Mouse (Mus musculus) MEL (cell line): Measurements from ENCODE around the gene Chd8. TPM values are rescaled to one million over a fixed set of nuclear protein-coding genes. Genes with fewer than 3 reads are reported as not detected.
A peak's percentile ranks its signal among the peaks of the same experiment; 100 is the strongest.

Experiments used
- DNase-seq: peaks from one replicate; pipeline ENCODE4 v3.0.0; 2011; ENCODE audit warnings: low read depth, low spot score
- H3K27ac ChIP-seq: 2 replicates; pipeline ENCODE4 v1.5.1; 2012; ENCODE audit warnings: low read depth, mild to moderate bottlenecking, control low read depth, low read length, moderate library complexity; ENCODE audit not compliant: control insufficient read depth
- H3K27me3 ChIP-seq, 2 experiments: fragments of 150-350 bp in 1 of 2; sonication (generic) in 1 of 2; 2 replicates each; pipeline ENCODE4 v1.6.1; 2012; ENCODE audit warnings: low read length in 2 of 2, mild to moderate bottlenecking in 2 of 2, improper control_type of control experiment in 1 of 2, moderate library complexity in 1 of 2; ENCODE audit not compliant: insufficient read depth in 2 of 2, control insufficient read depth in 1 of 2
- H3K36me3 ChIP-seq, 2 experiments: 2 replicates each; pipeline ENCODE4 v1.6.1; 2012 to 2014; ENCODE audit warnings: low read length in 2 of 2, improper control_type of control experiment in 1 of 2, inconsistent platforms in 1 of 2, mild to moderate bottlenecking in 1 of 2; ENCODE audit not compliant: insufficient read depth in 2 of 2, control insufficient read depth in 1 of 2
- H3K4me1 ChIP-seq, 2 experiments: fragments of 150-350 bp in 1 of 2; sonication (generic) in 1 of 2; 2 replicates each; pipeline ENCODE4 v1.6.1; 2012; ENCODE audit warnings: low read length in 2 of 2, improper control_type of control experiment in 1 of 2, mild to moderate bottlenecking in 1 of 2; ENCODE audit not compliant: insufficient read depth in 2 of 2, control insufficient read depth in 1 of 2
- H3K4me3 ChIP-seq, 2 experiments: fragments of 150-350 bp in 1 of 2; sonication (generic) in 1 of 2; 2 replicates each; pipeline ENCODE4 v1.5.1; 2012; ENCODE audit warnings: low read depth in 2 of 2, low read length in 2 of 2, mild to moderate bottlenecking in 2 of 2, moderate library complexity in 2 of 2, control low read depth in 1 of 2, improper control_type of control experiment in 1 of 2; ENCODE audit not compliant: control insufficient read depth in 1 of 2, insufficient read depth in 1 of 2
- H3K79me2 ChIP-seq: 2 replicates; pipeline ENCODE4 v1.6.1; 2012; ENCODE audit warnings: mild to moderate bottlenecking, low read length, moderate library complexity; ENCODE audit not compliant: control insufficient read depth, poor library complexity, insufficient read depth
- H3K9ac ChIP-seq: 2 replicates; pipeline ENCODE4 v1.6.1; 2012; ENCODE audit warnings: low read depth, mild to moderate bottlenecking, control low read depth, low read length, moderate library complexity; ENCODE audit not compliant: control insufficient read depth, poor library complexity, severe bottlenecking
- H3K9me3 ChIP-seq: fragments of 150-350 bp; sonication (generic); replicated peaks from 2 replicates; pipeline ENCODE4 v1.6.1; 2012; ENCODE audit warnings: mild to moderate bottlenecking, low read length, improper control_type of control experiment, moderate library complexity; ENCODE audit not compliant: insufficient read depth
- CHD1 ChIP-seq: IDR thresholded peaks from 2 replicates; pipeline ENCODE4 v1.6.1; 2012; ENCODE audit warnings: low read depth, mild to moderate bottlenecking, inconsistent platforms, low read length, improper control_type of control experiment
- CTCF ChIP-seq, 3 experiments: IDR thresholded peaks in 2 of 3; conservative IDR thresholded peaks in 1 of 3; 2 replicates each; pipeline ENCODE4 v1.5.1; 2011 to 2012; ENCODE audit warnings: low read length in 3 of 3, low read depth in 2 of 3, mild to moderate bottlenecking in 2 of 3, improper control_type of control experiment in 1 of 3, inconsistent platforms in 1 of 3, mixed read lengths in 1 of 3, moderate library complexity in 1 of 3; ENCODE audit not compliant: control insufficient read depth in 1 of 3, insufficient read depth in 1 of 3, poor library complexity in 1 of 3, severe bottlenecking in 1 of 3
- E2F4 ChIP-seq: IDR thresholded peaks from 2 replicates; pipeline ENCODE4 v1.6.1; 2011; ENCODE audit warnings: low read depth, low read length, improper control_type of control experiment, borderline replicate concordance
- ELF1 ChIP-seq: IDR thresholded peaks from 2 replicates; pipeline ENCODE4 v1.6.1; 2014; ENCODE audit warnings: low read depth, mild to moderate bottlenecking, inconsistent platforms, low read length, improper control_type of control experiment, moderate library complexity
- ETS1 ChIP-seq: IDR thresholded peaks from 2 replicates; pipeline ENCODE4 v1.6.1; 2012; ENCODE audit warnings: low read depth, mild to moderate bottlenecking, inconsistent platforms, low read length, improper control_type of control experiment, moderate library complexity
- GABPA ChIP-seq: IDR thresholded peaks from 2 replicates; pipeline ENCODE4 v1.6.1; 2012; ENCODE audit warnings: low read depth, mild to moderate bottlenecking, inconsistent platforms, low read length, improper control_type of control experiment, moderate library complexity
- MAFK ChIP-seq: IDR thresholded peaks from 2 replicates; pipeline ENCODE4 v1.6.1; 2011; ENCODE audit warnings: low read depth, mild to moderate bottlenecking, low read length, improper control_type of control experiment, borderline replicate concordance
- MAX ChIP-seq: IDR thresholded peaks from 2 replicates; pipeline ENCODE4 v1.6.1; 2011; ENCODE audit warnings: low read length, improper control_type of control experiment
- MEF2A ChIP-seq: IDR thresholded peaks from 2 replicates; pipeline ENCODE4 v1.6.1; 2014; ENCODE audit warnings: low read depth, mild to moderate bottlenecking, inconsistent platforms, low read length, improper control_type of control experiment; ENCODE audit not compliant: poor library complexity, insufficient replicate concordance, severe bottlenecking; ENCODE audit errors: extremely low read depth
- MXI1 ChIP-seq: IDR thresholded peaks from 2 replicates; pipeline ENCODE4 v1.6.1; 2011; ENCODE audit warnings: mild to moderate bottlenecking, low read depth, low read length, improper control_type of control experiment
- MYB ChIP-seq: IDR thresholded peaks from 2 replicates; pipeline ENCODE4 v1.6.1; 2011; ENCODE audit warnings: mild to moderate bottlenecking, low read depth, low read length, improper control_type of control experiment
- NELFE ChIP-seq: IDR thresholded peaks from 2 replicates; pipeline ENCODE4 v1.6.1; 2011; ENCODE audit warnings: low read depth, low read length, improper control_type of control experiment
- NRF1 ChIP-seq: IDR thresholded peaks from 2 replicates; pipeline ENCODE4 v1.6.1; 2014; ENCODE audit warnings: low read depth, mild to moderate bottlenecking, inconsistent platforms, low read length, improper control_type of control experiment, moderate library complexity; ENCODE audit not compliant: poor library complexity, insufficient read depth, severe bottlenecking
- POLR2AphosphoS5 ChIP-seq: IDR thresholded peaks from 2 replicates; pipeline ENCODE4 v1.6.1; 2012; ENCODE audit warnings: low read depth, borderline replicate concordance, mild to moderate bottlenecking, inconsistent platforms, low read length, moderate library complexity, mixed read lengths
- SIN3A ChIP-seq: IDR thresholded peaks from 2 replicates; pipeline ENCODE4 v1.6.1; 2012; ENCODE audit warnings: low read length, improper control_type of control experiment, inconsistent platforms
- SMC3 ChIP-seq: IDR thresholded peaks from 2 replicates; pipeline ENCODE4 v1.6.1; 2011; ENCODE audit warnings: low read depth, low read length, improper control_type of control experiment
- TBP ChIP-seq: IDR thresholded peaks from 2 replicates; pipeline ENCODE4 v1.8.0; 2011; ENCODE audit warnings: low read depth, low read length, improper control_type of control experiment
- USF1 ChIP-seq: IDR thresholded peaks from 2 replicates; pipeline ENCODE4 v1.6.1; 2014; ENCODE audit warnings: low read depth, mild to moderate bottlenecking, inconsistent platforms, low read length, improper control_type of control experiment, moderate library complexity
- ZC3H11A ChIP-seq: IDR thresholded peaks from 2 replicates; pipeline ENCODE4 v1.6.1; 2012; ENCODE audit warnings: low read depth, mild to moderate bottlenecking, inconsistent platforms, low read length, improper control_type of control experiment
- ZKSCAN1 ChIP-seq: IDR thresholded peaks from 2 replicates; pipeline ENCODE4 v1.6.1; 2012; ENCODE audit warnings: low read depth, mild to moderate bottlenecking, inconsistent platforms, low read length, improper control_type of control experiment, moderate library complexity
- ZMIZ1 ChIP-seq: IDR thresholded peaks from 2 replicates; pipeline ENCODE4 v1.6.1; 2012; ENCODE audit warnings: low read depth, mild to moderate bottlenecking, inconsistent platforms, low read length, improper control_type of control experiment, moderate library complexity
- ZNF384 ChIP-seq: IDR thresholded peaks from 2 replicates; pipeline ENCODE4 v1.6.1; 2012; ENCODE audit warnings: low read depth, mild to moderate bottlenecking, inconsistent platforms, low read length, improper control_type of control experiment
- polyA plus RNA-seq, 2 experiments: library from polyadenylated mRNA; stranded (reverse) in 1 of 2; unstranded in 1 of 2; fragments of >175 nt in 1 of 2; fragments of >200 nt in 1 of 2; gene quantifications; 2 replicates each; pipeline versions ENCODE4 v1.2.1 to v1.2.4; 2012; ENCODE audit warnings: low replicate concordance in 2 of 2, low read depth in 1 of 2; ENCODE audit not compliant: insufficient read length in 2 of 2, insufficient read depth in 1 of 2, missing spikeins in 1 of 2
- total RNA-seq: library from RNA; depleted of rRNA; stranded (reverse); fragments of 300-350 nt; gene quantifications from 2 replicates; pipeline ENCODE4 v1.2.3, GENCODE M21; 2012

The Chd8 gene
- total and polyA plus RNA-seq, 3 experiments: 46.5 to 85.6 (median 73.5) TPM

- TF ChIP-seq GABPA (no peak), MEF2A (no peak), MAX (no peak), MXI1 (peak; percentile 36; the same call in 1 of the 2 replicates), ZNF384 (peak; percentile 83), ZKSCAN1 (no peak), ZMIZ1 (no peak), SIN3A (peak; percentile 62), POLR2AphosphoS5 (no peak), NRF1 (no peak), CHD1 (no peak), ELF1 (no peak), ZC3H11A (no peak), CTCF (IDR thresholded peaks at IDR 0.05 in 2 of 3, conservative IDR thresholded peaks at IDR 0.05 in 1 of 3; ENCODE audit: control insufficient read depth in 1 of 3, insufficient read depth in 1 of 3, low read depth in 2 of 3, low read length in 3 of 3, poor library complexity in 1 of 3, severe bottlenecking in 1 of 3) (peak; percentile 67 to 79 (median 73)), USF1 (no peak), E2F4 (no peak), SMC3 (peak; percentile 33; the same call in 1 of the 2 replicates)
Measured at GRCm38 (mm10) chr14:52190740-52191359, 66.7 kb downstream of the Chd8 start (continued).

GRCm38 (mm10) chr14:52189519-52189918 is 68.1 kb downstream of the Chd8 start:
- 0 out of 2 replicates have a peak, but pooled peaks have one; percentile 18 for TF ChIP-seq SMC3
- peak in 2 of 3 experiments; percentile 30 to 31; a peak in 4 of 6 replicates for TF ChIP-seq CTCF (IDR thresholded peaks at IDR 0.05 in 2 of 3, conservative IDR thresholded peaks at IDR 0.05 in 1 of 3; ENCODE audit: control insufficient read depth in 1 of 3, insufficient read depth in 1 of 3, low read depth in 2 of 3, low read length in 3 of 3, poor library complexity in 1 of 3, severe bottlenecking in 1 of 3)
- TF ChIP-seq USF1: no peak
- TF ChIP-seq ZNF384: no peak
- TF ChIP-seq CHD1: no peak
- TF ChIP-seq MYB: no peak
- TF ChIP-seq NELFE: no peak
- TF ChIP-seq MEF2A: no peak
- no peak for TF ChIP-seq SIN3A
- TF ChIP-seq ETS1: no peak
- no peak for TF ChIP-seq MAFK
- no peak for TF ChIP-seq E2F4
- TF ChIP-seq TBP: peak; percentile 87
- H3K4me3 ChIP-seq: no peak overlapping the region
- H3K27ac ChIP-seq: no peak overlapping the region
- no peak overlapping the region for H3K9ac ChIP-seq
- peaks cover 14 to 56% of the 10 kb centered on the region in 2 experiments for H3K36me3 ChIP-seq
- peaks cover 69% of the 10 kb centered on the region for H3K79me2 ChIP-seq
- peak; percentile 47 for DNase-seq
- H3K9me3 ChIP-seq: no peaks in the 10 kb centered on the region
- H3K27me3 ChIP-seq: no peaks in the 10 kb centered on the region
- H3K4me1 ChIP-seq: peaks cover 20 to 22% of the 10 kb centered on the region in 2 experiments; a peak in 3 of 4 replicates
